Mouse (Mus musculus) left cerebral cortex, adult 8-10 months (tissue): ENCODE data around the gene Lrp6. TPM values are rescaled to one million over a fixed set of nuclear protein-coding genes. Genes with fewer than 3 reads are reported as not detected.
A peak's percentile ranks its signal among the peaks of the same experiment; 100 is the strongest.

Experiments used
- DNase-seq, 2 experiments: peaks; one replicate each; pipeline ENCODE4 v3.0.0; 2022; ENCODE audit warnings: low spot score in 2 of 2
- total RNA-seq, 4 experiments: library from RNA; stranded (reverse); gene quantifications; 2 replicates each; pipeline ENCODE4 v1.2.4; 2022

Lrp6 gene
- total RNA-seq, 4 experiments from 2014 or later: 45.9 to 47.0 (median 46.4) TPM

GRCm38 (mm10) chr6:134499089-134499488, 67.7 kb downstream of the Lrp6 start:
- DNase-seq: no peak

DNA sequence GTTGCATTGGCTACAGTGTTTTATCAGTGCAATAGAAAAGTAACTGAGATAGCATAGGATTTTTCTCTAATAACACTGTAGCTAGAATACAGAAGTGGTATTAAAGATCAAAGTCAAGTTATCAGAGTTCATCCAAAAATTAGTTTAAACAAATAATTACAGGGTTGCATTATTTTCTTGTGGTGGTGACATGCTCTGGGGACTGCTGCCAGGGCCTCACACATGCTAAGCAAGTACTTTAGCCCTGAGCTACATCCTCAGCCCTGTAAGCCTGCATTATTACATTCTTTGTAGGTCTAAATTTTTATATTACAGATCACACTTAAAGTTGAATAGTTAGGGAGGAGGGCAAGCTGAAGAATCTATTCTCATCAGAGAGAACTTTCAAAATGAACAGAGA, 68.2 kb downstream of the Lrp6 start:
- DNase-seq: no peak

GRCm38 (mm10) chr6:134494828-134495698, 71.7 kb downstream of the Lrp6 start:
- no peak for DNase-seq

DNA sequence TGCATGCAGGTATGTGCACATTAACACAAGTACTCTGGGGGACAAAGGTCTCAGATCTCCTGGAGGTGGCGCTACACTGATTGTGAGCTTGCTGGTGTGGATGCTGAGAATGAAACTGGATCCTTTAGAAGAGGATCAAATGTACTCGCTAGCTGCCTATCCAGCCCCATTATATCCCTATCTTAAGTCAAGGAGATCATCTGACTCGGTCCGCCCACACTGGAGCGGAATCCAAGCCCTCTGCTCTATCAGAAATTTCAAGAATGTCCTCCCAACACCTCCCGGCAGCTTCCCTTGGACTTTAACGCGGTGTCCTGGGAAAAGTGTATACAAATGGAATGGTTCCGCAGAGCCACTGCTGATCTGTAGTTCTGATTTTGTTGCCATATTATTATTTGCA, 77.1 kb downstream of the Lrp6 start:
- DNase-seq: no peak

- no peak for DNase-seq
Observed at GRCm38 (mm10) chr6:134489130-134489529, 77.6 kb downstream of the Lrp6 start.

DNA sequence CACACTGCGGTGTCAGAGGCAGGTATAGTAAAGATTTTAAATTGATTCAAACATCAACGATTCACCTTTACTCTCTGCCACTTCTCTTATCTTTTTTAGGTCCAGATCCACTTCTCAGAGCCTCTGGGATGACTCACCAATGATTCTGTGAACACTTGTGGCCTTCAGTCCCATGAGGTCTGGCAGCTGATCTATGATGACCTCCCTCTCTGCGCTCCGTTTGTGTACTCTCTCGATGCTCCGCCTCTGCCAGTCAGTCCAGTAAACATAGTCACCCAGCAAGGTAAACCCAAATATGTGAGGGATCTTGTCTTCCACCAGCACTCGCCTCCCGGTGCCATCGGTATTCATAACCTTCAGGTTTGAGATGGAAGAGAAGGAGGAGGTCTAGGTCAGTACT, 80.4 kb downstream of the Lrp6 start:
- DNase-seq: no peak

- no peak for DNase-seq
Observed at GRCm38 (mm10) chr6:134479481-134479880, 87.3 kb downstream of the Lrp6 start.

GRCm38 (mm10) chr6:134473143-134473561, 93.6 kb downstream of the Lrp6 start:
- DNase-seq: no peak

DNA sequence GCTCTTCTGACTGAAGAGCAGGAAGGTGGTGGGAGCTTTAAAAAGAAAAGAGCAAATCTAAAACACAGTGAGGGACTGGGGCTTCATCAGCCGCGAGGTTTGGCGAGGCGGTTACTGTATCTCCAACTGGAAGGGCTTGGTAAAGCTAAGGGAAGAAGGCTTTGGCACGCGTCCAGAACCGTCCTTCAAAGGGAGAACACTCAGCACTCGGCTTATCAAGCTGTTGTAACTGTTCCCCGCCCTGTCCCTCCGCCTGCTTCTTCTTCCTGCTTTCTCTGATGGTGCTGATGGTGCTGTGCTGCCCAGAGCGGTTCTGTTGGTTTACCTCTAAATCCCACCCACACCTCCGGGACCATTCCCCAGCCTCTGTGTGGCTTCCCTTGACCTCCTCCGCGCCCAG, 95.9 kb downstream of the Lrp6 start:
- no peak for DNase-seq

DNA sequence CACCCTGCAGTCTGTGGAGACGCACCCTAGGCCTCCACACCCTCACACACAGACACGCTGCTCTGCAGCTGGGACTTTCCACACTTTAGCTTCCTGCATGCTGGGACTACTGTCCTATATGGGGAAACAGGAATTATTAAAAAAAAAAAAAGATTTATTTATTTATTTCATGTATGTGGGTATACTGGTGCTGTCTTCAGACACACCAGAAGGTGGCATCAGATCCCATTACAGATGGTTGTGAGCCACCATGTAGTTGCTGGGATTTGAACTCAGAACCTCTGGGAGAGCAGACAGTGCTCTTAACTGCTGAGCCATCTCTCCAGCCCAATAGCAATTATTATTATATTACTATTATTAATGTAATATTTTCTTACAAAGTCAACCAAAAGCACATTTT, 97.5 kb downstream of the Lrp6 start:
- no peak for DNase-seq

DNA sequence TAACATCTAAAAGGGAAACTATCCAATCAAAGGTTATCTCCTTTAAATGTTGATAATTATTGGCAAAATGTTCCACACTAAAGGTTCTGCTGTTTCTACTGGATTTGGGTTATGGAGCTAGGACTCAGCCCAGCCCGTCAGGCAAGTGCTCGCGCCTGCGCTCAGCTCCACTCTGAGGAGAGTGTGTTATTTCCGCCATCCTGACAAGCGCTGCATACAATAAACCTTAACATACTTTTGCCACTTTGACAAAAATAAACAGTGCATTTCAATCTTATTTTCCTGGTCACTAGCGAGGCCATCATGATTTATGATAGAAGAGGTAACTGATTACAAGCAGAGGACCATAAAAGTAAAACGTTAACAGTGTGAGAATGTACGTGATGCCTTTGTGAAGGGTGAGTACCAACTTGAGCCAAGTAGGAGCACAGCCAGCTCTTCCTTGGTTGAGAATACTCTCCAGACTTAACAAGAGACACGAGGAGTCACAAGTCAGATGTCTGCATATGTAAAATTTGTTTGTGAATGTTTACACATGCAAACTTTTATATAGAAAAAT, 100.0 kb downstream of the Lrp6 start:
- no peak for DNase-seq

- no peak for DNase-seq
Observed at GRCm38 (mm10) chr6:134461175-134461574, 105.6 kb downstream of the Lrp6 start.

DNA sequence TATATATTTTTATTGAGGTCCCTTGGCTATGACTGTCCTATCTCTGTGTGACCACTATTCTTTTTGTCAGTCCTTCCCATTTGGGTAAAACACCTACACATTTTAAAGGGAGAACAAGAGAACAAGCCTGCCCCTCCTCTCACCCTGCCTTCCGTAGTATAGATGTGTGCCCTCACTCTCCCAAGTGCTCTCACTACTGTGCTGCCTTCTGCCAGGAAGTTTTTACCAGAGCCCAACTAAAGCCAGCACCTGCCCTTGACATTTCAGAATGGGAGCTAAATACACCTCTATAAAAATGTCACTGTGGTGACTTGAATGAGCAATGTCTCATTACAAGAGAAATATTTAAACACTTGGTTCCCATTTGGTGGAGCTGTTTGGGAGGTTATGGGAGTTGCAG, 108.4 kb downstream of the Lrp6 start:
- DNase-seq: no peak

- no peak for DNase-seq
Observed at GRCm38 (mm10) chr6:134454093-134454492, 112.7 kb downstream of the Lrp6 start.

GRCm38 (mm10) chr6:134450661-134451119, 116.1 kb downstream of the Lrp6 start:
- DNase-seq: peak in 1 of 2 experiments; percentile 45

DNA sequence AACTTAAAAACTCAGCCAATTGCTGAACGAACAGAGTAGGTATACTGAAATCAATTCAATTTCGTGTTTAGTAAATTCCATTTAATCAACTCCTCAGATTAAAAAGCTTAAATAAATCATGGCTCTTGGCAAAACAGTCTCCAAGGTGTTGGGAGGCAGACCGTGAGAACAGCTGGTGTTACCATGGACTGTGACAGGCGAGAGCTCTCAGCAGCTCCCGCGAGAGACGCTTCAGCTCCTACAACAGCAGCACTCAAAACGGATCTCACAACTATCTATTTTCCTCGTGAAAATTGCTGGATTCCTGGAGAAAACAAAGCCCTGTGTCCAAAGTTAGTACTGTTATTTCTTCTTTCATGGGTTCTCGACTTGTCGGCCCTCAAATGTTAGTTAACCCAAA, 116.8 kb downstream of the Lrp6 start:
- DNase-seq: peak in 1 of 2 experiments; percentile 43

- DNase-seq: no peak
Observed at GRCm38 (mm10) chr6:134448451-134448850, 118.3 kb downstream of the Lrp6 start.

- DNase-seq: no peak
Observed at GRCm38 (mm10) chr6:134443925-134444324, 122.8 kb downstream of the Lrp6 start.

DNA sequence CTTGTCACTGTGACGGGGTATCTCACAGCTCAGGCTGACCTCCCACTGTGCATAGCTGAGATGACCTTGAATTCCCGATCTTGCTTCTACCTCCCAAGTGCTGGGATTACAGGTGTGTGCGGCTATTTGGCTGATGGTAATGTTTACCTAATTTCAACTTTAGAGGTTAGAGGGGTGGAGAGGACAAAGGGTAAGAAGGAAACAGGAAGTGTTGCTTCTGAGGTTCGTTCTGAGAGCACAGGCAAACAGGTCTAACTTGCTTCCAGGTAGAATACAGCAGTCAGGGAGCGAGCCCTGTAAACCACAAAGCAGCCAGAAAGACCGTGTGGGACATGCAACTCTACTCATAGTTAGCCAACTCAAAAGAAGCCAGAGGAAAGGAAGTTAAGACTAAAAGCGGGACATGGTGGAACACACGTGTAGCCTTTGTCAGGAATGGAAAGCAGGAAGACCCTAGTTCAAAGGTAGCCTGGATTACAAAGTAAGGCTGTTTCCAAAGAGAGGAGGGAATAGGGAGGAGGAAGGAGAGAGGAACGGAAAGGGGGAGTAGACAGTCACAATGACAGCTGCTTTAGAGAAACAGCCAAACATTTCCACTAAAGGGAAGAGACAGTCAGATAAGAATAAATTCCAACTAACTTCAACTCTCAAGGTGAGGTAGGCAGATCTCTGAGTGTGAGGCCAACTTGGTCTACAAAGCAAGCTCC, 123.4 kb downstream of the Lrp6 start:
- DNase-seq: no peak

DNA sequence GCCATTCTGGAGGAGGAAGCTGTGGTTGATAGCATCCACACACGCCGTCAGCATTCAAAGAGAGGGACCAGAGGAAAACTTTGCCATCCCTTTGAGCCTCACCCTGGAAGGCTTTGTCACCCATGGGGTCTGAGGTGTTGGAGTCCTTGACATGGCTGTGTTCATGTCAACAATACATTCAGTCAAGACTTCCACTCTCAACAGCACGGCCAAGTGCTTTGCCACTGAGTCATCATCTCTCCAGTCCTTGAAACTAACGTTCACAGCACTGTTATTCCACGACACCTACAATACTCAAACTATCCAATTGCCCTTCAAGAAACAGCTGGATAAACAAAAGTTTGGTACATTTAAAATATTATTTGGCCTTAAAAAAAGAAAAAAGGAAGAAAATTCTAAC, 124.5 kb downstream of the Lrp6 start:
- no peak for DNase-seq

GRCm38 (mm10) chr6:134441716-134442115, 125.0 kb downstream of the Lrp6 start:
- DNase-seq: no peak

DNA sequence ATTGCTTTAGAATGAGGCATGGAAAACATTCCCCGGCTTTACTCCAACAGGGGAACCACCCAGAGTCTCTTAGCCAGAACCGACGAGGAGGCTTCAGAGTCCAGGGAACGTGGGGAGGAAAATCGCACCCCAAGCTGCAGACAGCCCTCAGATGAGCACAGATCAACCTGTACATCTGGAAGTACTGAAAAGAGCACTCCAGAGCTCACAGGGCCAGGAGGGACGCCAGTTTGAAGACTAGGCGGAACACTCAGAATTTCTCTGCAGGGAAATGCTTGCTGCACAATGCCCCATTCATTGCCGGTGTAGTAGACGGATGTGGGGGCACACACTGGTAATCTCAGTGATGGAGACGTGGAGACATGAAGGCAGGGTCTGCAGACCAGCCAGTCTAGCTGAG, 126.7 kb downstream of the Lrp6 start:
- peak in 1 of 2 experiments; percentile 28 for DNase-seq
